Mouse (Mus musculus) testis, adult 2 months (tissue): ENCODE measurements around the gene Gm17555.

Source experiments
- CTCF ChIP-seq: fragments of 200-500 bp; IDR thresholded peaks from 2 replicates; pipeline ENCODE4 v1.5.1; 2012; ENCODE audit warnings: low read depth, mild to moderate bottlenecking, inconsistent platforms, low read length, moderate library complexity; ENCODE audit not compliant: control insufficient read depth, insufficient read depth, insufficient replicate concordance
- POLR2A ChIP-seq: fragments of 200-500 bp; IDR thresholded peaks from 2 replicates; pipeline ENCODE4 v1.6.1; 2012; ENCODE audit warnings: low read depth, mild to moderate bottlenecking, inconsistent platforms, low read length, moderate library complexity; ENCODE audit not compliant: control insufficient read depth

- TF ChIP-seq POLR2A (no peak), CTCF (no peak)
These were observed 22.8 kb upstream of the Gm17555 start for GRCm38 (mm10) chr2:126192129-126192528.
